Mouse (Mus musculus): ENCODE results near the gene Tbl2. TPM values are rescaled to one million over a fixed set of nuclear protein-coding genes. Genes with fewer than 3 reads are reported as not detected.
A peak's percentile ranks its signal among the peaks of the same experiment; 100 is the strongest.

The Tbl2 gene
- polyA plus RNA-seq, 1 experiment: 8.3 TPM

DNA sequence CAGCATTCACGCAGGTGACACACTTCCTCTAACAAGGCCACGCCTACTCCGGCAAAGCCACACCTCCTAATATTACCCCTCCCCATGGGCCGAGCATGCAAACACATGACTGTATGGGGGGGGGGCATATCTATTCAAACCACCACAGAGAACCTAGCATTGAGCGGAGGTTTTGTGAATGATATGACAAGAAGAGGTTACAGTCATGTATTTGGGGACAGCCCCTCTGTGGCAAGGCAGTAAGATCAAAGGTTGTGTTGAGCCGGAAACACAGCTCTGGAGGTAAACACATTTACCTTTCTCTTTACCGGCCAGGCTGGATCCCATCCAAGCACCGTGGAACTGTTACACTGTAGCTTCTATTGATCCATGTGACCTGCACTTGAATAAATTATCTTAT, 34.2 kb upstream of the Tbl2 start:
- Histone ChIP-seq H3K4me1 (ENCODE audit: control insufficient read depth, insufficient read depth, low read length) (no peaks in the 10 kb centered on the region), H3K4me3 (replicated peaks; ENCODE audit: extremely low read depth, low read depth, low read length) (no peak overlapping the region)
- no peak for DNase-seq
- no peak for TF ChIP-seq CTCF (IDR thresholded peaks at IDR 0.05; ENCODE audit: insufficient read depth, low read length)
- TF ChIP-seq POLR2A (IDR thresholded peaks at IDR 0.05; ENCODE audit: borderline replicate concordance, extremely low read depth, low read depth, low read length): no peak
- 69% methylated on average over 8 of the region's 8 CpGs for WGBS

GRCm38 (mm10) chr5:135118589-135119081, 30.8 kb upstream of the Tbl2 start:
- no peak overlapping the region for H3K4me3 ChIP-seq (replicated peaks; ENCODE audit: extremely low read depth, low read depth, low read length)
- WGBS: 6% methylated on average over 6 of the region's 6 CpGs
- peak; percentile 66 for DNase-seq
- TF ChIP-seq POLR2A (IDR thresholded peaks at IDR 0.05; ENCODE audit: borderline replicate concordance, extremely low read depth, low read depth, low read length) (no peak), CTCF (IDR thresholded peaks at IDR 0.05; ENCODE audit: insufficient read depth, low read length) (peak; percentile 87)
- H3K4me1 ChIP-seq (ENCODE audit: control insufficient read depth, insufficient read depth, low read length): no peaks in the 10 kb centered on the region

GRCm38 (mm10) chr5:135120753-135121152, 28.7 kb upstream of the Tbl2 start:
- Histone ChIP-seq H3K4me3 (replicated peaks; ENCODE audit: extremely low read depth, low read depth, low read length) (no peak overlapping the region), H3K4me1 (ENCODE audit: control insufficient read depth, insufficient read depth, low read length) (no peaks in the 10 kb centered on the region)
- DNase-seq: no peak
- whole genome bisulfite sequencing: 58% methylated on average over 4 of the region's 4 CpGs
- no peak for TF ChIP-seq CTCF (IDR thresholded peaks at IDR 0.05; ENCODE audit: insufficient read depth, low read length)

DNA sequence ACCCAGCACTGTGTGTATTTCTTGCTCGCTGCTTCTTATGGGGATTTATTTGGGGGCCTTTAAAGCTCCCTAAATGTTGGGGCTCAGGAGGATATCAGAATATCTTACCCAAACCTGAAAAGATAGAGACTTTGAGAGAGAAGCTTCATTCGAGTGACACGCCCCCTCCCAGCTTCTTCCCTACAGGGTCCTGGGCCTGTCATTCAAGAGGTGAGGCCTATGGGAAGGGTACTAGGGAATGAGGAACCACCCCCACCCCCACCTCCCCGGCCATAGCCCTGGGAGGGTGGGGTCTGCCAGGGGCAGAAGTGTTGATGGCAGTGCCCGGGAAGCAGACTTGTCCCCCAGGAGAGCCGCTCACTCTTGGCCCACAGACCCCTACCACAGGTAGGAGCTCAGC, 23.3 kb upstream of the Tbl2 start:
- DNase-seq: no peak
- TF ChIP-seq POLR2A (IDR thresholded peaks at IDR 0.05; ENCODE audit: borderline replicate concordance, extremely low read depth, low read depth, low read length): no peak
- TF ChIP-seq CTCF (IDR thresholded peaks at IDR 0.05; ENCODE audit: insufficient read depth, low read length): no peak
- no peak overlapping the region for H3K4me3 ChIP-seq (replicated peaks; ENCODE audit: extremely low read depth, low read depth, low read length)
- WGBS: 66% methylated on average over 6 of the region's 6 CpGs
- H3K4me1 ChIP-seq (ENCODE audit: control insufficient read depth, insufficient read depth, low read length): no peaks in the 10 kb centered on the region

- WGBS: 55% methylated on average over 6 of the region's 6 CpGs
- no peak for TF ChIP-seq POLR2A (IDR thresholded peaks at IDR 0.05; ENCODE audit: borderline replicate concordance, extremely low read depth, low read depth, low read length)
- no peak for TF ChIP-seq CTCF (IDR thresholded peaks at IDR 0.05; ENCODE audit: insufficient read depth, low read length)
- H3K4me3 ChIP-seq (replicated peaks; ENCODE audit: extremely low read depth, low read depth, low read length): no peak overlapping the region
- no peak for DNase-seq
- no peaks in the 10 kb centered on the region for H3K4me1 ChIP-seq (ENCODE audit: control insufficient read depth, insufficient read depth, low read length)
These were observed 21.8 kb upstream of the Tbl2 start for GRCm38 (mm10) chr5:135127669-135128068.

DNA sequence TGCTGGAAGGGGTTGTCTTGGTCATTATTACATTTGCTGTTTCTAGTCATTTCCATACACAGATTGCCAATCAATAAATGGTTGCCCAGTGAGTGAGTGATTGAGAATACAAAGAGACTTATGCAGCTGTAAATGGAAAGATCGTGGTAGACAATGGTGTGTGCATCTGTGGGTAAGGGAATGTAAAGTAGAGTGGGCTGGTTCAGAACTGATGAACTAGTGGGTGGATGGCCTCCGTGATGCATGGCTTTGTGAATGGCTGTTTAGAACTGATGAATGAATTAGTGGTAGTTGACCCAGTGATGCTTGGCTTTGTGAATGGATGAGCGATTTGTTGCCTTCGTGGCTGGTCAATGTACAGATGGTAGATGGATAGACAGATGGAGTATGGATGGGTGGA, 19.7 kb upstream of the Tbl2 start:
- DNase-seq: no peak
- TF ChIP-seq POLR2A (IDR thresholded peaks at IDR 0.05; ENCODE audit: borderline replicate concordance, extremely low read depth, low read depth, low read length) (no peak), CTCF (IDR thresholded peaks at IDR 0.05; ENCODE audit: insufficient read depth, low read length) (no peak)
- 84% methylated on average over 4 of the region's 4 CpGs for WGBS
- Histone ChIP-seq H3K4me1 (ENCODE audit: control insufficient read depth, insufficient read depth, low read length) (no peaks in the 10 kb centered on the region), H3K4me3 (replicated peaks; ENCODE audit: extremely low read depth, low read depth, low read length) (no peak overlapping the region)

GRCm38 (mm10) chr5:135133736-135134405, 15.6 kb upstream of the Tbl2 start:
- H3K4me3 ChIP-seq (replicated peaks; ENCODE audit: extremely low read depth, low read depth, low read length): no peak overlapping the region
- TF ChIP-seq CTCF (IDR thresholded peaks at IDR 0.05; ENCODE audit: insufficient read depth, low read length) (no peak), POLR2A (IDR thresholded peaks at IDR 0.05; ENCODE audit: borderline replicate concordance, extremely low read depth, low read depth, low read length) (no peak)
- peak; percentile 55 for DNase-seq
- 5% methylated on average over 26 of the region's 26 CpGs for WGBS
- H3K4me1 ChIP-seq (ENCODE audit: control insufficient read depth, insufficient read depth, low read length): no peaks in the 10 kb centered on the region

DNA sequence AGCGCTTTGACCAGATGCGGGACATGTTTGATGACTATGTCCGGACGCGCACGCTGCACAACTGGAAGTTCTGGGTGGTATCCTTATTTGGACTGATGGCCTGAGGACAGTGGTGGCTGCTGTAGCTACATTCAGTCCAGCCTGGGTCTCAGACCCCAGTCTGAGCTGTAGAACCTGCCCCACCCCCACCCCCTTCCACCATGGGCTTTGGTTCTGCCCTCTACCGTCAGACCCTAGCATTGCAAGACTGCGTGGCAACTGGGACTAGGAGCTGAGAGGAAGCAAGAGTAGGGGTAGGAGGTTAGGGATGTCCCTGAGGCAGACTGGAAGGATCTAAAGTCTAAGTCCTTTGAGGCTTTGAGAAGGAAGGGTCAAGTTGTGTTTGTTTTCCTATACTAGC, 14.9 kb upstream of the Tbl2 start:
- WGBS: 8% methylated on average over 8 of the region's 8 CpGs
- Histone ChIP-seq H3K4me3 (replicated peaks; ENCODE audit: extremely low read depth, low read depth, low read length) (peak overlapping the region; percentile 9), H3K4me1 (ENCODE audit: control insufficient read depth, insufficient read depth, low read length) (no peaks in the 10 kb centered on the region)
- TF ChIP-seq POLR2A (IDR thresholded peaks at IDR 0.05; ENCODE audit: borderline replicate concordance, extremely low read depth, low read depth, low read length) (no peak), CTCF (IDR thresholded peaks at IDR 0.05; ENCODE audit: insufficient read depth, low read length) (peak; percentile 57)
- DNase-seq: peak; percentile 30

DNA sequence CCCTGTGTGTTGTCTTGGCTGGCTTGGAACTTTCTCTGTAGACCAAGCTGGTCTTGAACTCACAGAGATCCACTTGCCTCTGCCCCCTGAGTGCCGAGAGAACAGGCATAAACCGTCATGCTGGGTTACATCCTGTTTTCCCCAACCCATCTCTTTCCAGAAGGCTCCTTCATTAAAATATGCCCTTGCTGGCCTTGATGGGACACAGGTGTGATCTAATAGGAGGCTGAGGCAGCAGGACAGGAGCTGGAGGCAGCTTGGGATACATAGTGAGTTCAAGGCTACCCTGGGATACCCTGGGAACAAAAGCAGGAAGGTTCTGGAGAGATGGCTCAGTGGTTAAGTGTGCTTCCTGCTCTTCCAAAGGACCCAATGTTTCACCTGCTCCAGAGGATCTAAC, 9.6 kb upstream of the Tbl2 start:
- WGBS: 59% methylated on average over 2 of the region's 2 CpGs
- no peaks in the 10 kb centered on the region for H3K4me1 ChIP-seq (ENCODE audit: control insufficient read depth, insufficient read depth, low read length)
- H3K4me3 ChIP-seq (replicated peaks; ENCODE audit: extremely low read depth, low read depth, low read length): no peak overlapping the region
- DNase-seq: no peak
- TF ChIP-seq POLR2A (IDR thresholded peaks at IDR 0.05; ENCODE audit: borderline replicate concordance, extremely low read depth, low read depth, low read length) (no peak), CTCF (IDR thresholded peaks at IDR 0.05; ENCODE audit: insufficient read depth, low read length) (no peak)

DNA sequence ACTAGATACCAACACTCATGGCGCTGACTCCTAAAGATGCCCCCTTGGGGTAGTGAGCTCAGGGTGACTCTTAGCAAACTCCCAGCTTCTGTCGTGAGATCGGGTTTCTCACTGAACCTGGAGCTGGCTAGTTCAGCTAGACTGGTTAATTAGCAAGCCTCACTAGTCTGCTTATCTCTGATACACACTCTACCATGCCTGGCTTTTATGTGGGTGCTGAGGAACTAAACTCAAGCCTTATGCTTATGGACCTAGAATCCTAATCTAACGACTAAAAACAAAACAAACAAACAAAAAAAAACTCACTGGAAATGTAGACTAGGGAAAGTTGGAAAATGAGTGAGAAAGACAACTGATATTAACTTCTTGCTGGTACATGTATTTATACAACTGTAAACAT, 5.0 kb upstream of the Tbl2 start:
- no peak for DNase-seq
- 52% methylated on average over 4 of the region's 4 CpGs for WGBS
- no peaks in the 10 kb centered on the region for H3K4me1 ChIP-seq (ENCODE audit: control insufficient read depth, insufficient read depth, low read length)
- no peak overlapping the region for H3K4me3 ChIP-seq (replicated peaks; ENCODE audit: extremely low read depth, low read depth, low read length)
- TF ChIP-seq POLR2A (IDR thresholded peaks at IDR 0.05; ENCODE audit: borderline replicate concordance, extremely low read depth, low read depth, low read length): no peak
- TF ChIP-seq CTCF (IDR thresholded peaks at IDR 0.05; ENCODE audit: insufficient read depth, low read length): no peak
